Mouse (Mus musculus) intestine, postnatal 0 days (tissue): ENCODE measurements around the gene Map1lc3b. TPM values are rescaled to one million over a fixed set of nuclear protein-coding genes. Genes with fewer than 3 reads are reported as not detected.

Source experiments
- ATAC-seq: fragments of 200-750 bp; cut with Nextera tagmentation; 2 replicates; pipeline ENCODE4 v1.8.0; 2017; ENCODE audit warnings: mild to moderate bottlenecking, moderate TSS enrichment, moderate library complexity
- H3K27ac ChIP-seq: fragments of 300-500 bp; sonication (generic); 2 replicates; pipeline ENCODE4 v1.5.1; 2014; ENCODE audit warnings: mild to moderate bottlenecking, low read depth, low read length, moderate library complexity
- H3K27me3 ChIP-seq: fragments of 300-500 bp; sonication (generic); replicated peaks from 2 replicates; pipeline ENCODE4 v1.6.1; 2014; ENCODE audit warnings: low read length, mixed read lengths; ENCODE audit not compliant: control insufficient read depth, insufficient read depth
- H3K36me3 ChIP-seq: fragments of 300-500 bp; sonication (generic); 2 replicates; pipeline ENCODE4 v1.6.1; 2014; ENCODE audit warnings: mild to moderate bottlenecking, moderate library complexity; ENCODE audit not compliant: control insufficient read depth, insufficient read depth
- H3K4me1 ChIP-seq: fragments of 300-500 bp; sonication (generic); replicated peaks from 2 replicates; pipeline ENCODE4 v1.6.1; 2014; ENCODE audit warnings: antibody characterized with exemption, low read length, mixed read lengths; ENCODE audit not compliant: control insufficient read depth, insufficient read depth
- H3K4me2 ChIP-seq: fragments of 300-500 bp; sonication (generic); replicated peaks from 2 replicates; pipeline ENCODE4 v1.6.1; 2014; ENCODE audit warnings: low read depth, mild to moderate bottlenecking, moderate library complexity
- H3K4me3 ChIP-seq: fragments of 300-500 bp; sonication (generic); 2 replicates; pipeline ENCODE4 v1.5.1; 2014; ENCODE audit warnings: low read depth, low read length
- H3K9ac ChIP-seq: fragments of 300-500 bp; sonication (generic); 2 replicates; pipeline ENCODE4 v1.6.1; 2014; ENCODE audit warnings: mild to moderate bottlenecking, low read depth, low read length
- H3K9me3 ChIP-seq: fragments of 300-500 bp; sonication (generic); 2 replicates; pipeline ENCODE4 v1.6.1; 2016; ENCODE audit warnings: mixed run types; ENCODE audit not compliant: control insufficient read depth
- CTCF ChIP-seq: sonication (generic); IDR thresholded peaks from 2 replicates; pipeline ENCODE4 v1.5.1; 2016; ENCODE audit warnings: low read depth, mild to moderate bottlenecking, control low read depth, antibody characterized with exemption, moderate library complexity
- WGBS: fragments of 180-500 bp; shearing (Covaris S2); extraction: QIAGEN DNeasy Blood & Tissue Kit; methylation state at CpG from one replicate; pipeline ENCODE4 v1.1.7; 2014; 5-methylcytosine and 5-hydroxymethylcytosine counted together
- polyA plus RNA-seq: library from polyadenylated mRNA; unstranded; fragments of >200 nt; fragmentation: Nextera tagmentation; extraction: Ambion mirVana; gene quantifications from 2 replicates; pipeline ENCODE4 v1.2.1, GENCODE M21; 2015

Gene Map1lc3b
- polyA plus RNA-seq, 1 experiment from 2014 or later, result 264 TPM

DNA sequence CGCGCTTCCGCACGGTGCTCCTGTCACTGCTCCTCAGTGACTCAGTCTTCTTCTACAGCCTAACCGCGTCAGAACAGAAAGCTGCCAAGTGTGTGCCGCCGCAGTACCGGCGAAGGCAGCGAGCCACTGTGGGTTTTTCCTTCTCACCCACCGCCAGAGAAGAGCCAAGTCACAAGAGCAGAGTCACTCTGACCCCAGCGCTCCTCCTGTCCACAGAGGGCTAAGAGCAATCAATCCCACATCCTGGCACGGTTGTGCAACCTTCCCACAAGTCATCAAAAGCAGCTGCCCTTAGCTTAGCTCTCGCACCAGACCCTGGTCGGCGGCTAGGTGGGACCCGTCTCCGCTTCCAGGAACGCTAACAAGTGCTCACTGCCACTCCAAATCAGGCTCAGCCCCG, 19.8 kb upstream of the Map1lc3b start:
- H3K4me2 ChIP-seq, result no peak overlapping the region
- no peak for ATAC-seq

GRCm38 (mm10) chr8:121570801-121571200, 19.4 kb upstream of the Map1lc3b start:
- no peak for TF ChIP-seq CTCF
- 76% methylated on average over 17 of the region's 17 CpGs for WGBS

More for the DNA sequence above, 19.8 kb upstream of the Map1lc3b start:
- peaks cover 6% of the 10 kb centered on the region; the same call in 1 of the 2 replicates for H3K36me3 ChIP-seq
- no peaks in the 10 kb centered on the region for H3K9me3 ChIP-seq
- no peak for TF ChIP-seq CTCF
- no peak overlapping the region for H3K27ac ChIP-seq
- 75% methylated on average over 21 of the region's 21 CpGs for WGBS
- H3K9ac ChIP-seq, result no peak overlapping the region
- H3K4me1 ChIP-seq, result no peaks in the 10 kb centered on the region
- no peak overlapping the region for H3K4me3 ChIP-seq
- no peaks in the 10 kb centered on the region for H3K27me3 ChIP-seq

DNA sequence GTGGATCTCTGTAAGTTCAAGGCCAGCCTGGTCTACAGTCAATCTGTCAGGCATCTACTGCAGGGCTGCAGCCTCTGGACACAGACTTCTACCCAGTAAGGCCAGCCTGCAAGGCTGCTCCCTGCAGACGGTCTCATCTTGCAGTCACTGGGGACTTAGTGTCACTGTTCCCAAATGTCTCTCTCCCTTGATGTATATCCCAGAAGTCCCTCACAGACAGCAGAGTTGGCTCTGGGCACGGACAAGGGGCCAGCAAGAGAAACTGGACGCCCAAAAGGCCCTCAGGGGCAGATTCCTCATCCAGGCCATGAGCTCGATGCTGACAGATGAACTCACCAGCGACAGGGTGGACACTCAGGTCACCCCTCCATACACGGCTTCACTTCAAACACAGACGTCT, 18.0 kb upstream of the Map1lc3b start:
- Histone ChIP-seq H3K27me3 (no peaks in the 10 kb centered on the region), H3K27ac (no peak overlapping the region), H3K9me3 (no peaks in the 10 kb centered on the region), H3K4me1 (no peaks in the 10 kb centered on the region), H3K4me2 (no peak overlapping the region), H3K9ac (no peak overlapping the region), H3K4me3 (no peak overlapping the region), H3K36me3 (no peaks in the 10 kb centered on the region)
- TF ChIP-seq CTCF, result no peak
- WGBS, result 78% methylated on average over 7 of the region's 7 CpGs
- no peak for ATAC-seq

More at GRCm38 (mm10) chr8:121570801-121571200, 19.4 kb upstream of the Map1lc3b start:
- H3K36me3 ChIP-seq, result 0 out of 2 replicates have a peak, but pooled peaks cover 6% of the 10 kb centered on the region
- H3K9me3 ChIP-seq, result no peaks in the 10 kb centered on the region
- no peak overlapping the region for H3K4me2 ChIP-seq
- H3K4me3 ChIP-seq, result no peak overlapping the region
- H3K9ac ChIP-seq, result no peak overlapping the region
- no peaks in the 10 kb centered on the region for H3K4me1 ChIP-seq
- no peak for ATAC-seq
- H3K27me3 ChIP-seq, result no peaks in the 10 kb centered on the region
- H3K27ac ChIP-seq, result no peak overlapping the region

- Histone ChIP-seq H3K27me3 (no peaks in the 10 kb centered on the region), H3K9ac (no peak overlapping the region), H3K4me2 (no peak overlapping the region), H3K36me3 (no peaks in the 10 kb centered on the region), H3K4me1 (no peaks in the 10 kb centered on the region; the same call in 1 of the 2 replicates), H3K9me3 (no peaks in the 10 kb centered on the region), H3K27ac (no peak overlapping the region), H3K4me3 (no peak overlapping the region)
- ATAC-seq, result peak; percentile 74
- no peak for TF ChIP-seq CTCF
- WGBS, result 31% methylated on average over 3 of the region's 3 CpGs
These were observed 16.9 kb upstream of the Map1lc3b start for GRCm38 (mm10) chr8:121573275-121573674.

DNA sequence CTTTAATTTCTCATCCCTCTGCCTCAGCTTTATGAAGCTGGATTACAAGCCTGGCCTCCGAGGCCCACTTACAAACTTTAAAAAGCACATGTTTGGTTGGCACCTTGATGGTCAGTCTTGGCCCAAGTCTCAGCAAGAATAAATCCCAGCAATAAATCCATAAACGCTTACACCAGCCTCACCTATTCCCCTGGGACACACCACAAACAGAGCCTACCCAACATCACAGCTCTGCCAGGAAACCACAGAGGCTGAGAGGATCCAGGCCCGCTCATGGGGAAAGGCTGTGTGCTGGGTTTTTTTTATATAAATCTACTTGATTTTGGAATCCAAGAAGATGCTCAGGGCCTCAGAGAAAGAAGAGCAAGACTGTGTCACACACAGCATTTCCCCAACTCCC, 14.5 kb upstream of the Map1lc3b start:
- no peak for TF ChIP-seq CTCF
- ATAC-seq, result no peak
- WGBS, result 66% methylated on average over 3 of the region's 3 CpGs

DNA sequence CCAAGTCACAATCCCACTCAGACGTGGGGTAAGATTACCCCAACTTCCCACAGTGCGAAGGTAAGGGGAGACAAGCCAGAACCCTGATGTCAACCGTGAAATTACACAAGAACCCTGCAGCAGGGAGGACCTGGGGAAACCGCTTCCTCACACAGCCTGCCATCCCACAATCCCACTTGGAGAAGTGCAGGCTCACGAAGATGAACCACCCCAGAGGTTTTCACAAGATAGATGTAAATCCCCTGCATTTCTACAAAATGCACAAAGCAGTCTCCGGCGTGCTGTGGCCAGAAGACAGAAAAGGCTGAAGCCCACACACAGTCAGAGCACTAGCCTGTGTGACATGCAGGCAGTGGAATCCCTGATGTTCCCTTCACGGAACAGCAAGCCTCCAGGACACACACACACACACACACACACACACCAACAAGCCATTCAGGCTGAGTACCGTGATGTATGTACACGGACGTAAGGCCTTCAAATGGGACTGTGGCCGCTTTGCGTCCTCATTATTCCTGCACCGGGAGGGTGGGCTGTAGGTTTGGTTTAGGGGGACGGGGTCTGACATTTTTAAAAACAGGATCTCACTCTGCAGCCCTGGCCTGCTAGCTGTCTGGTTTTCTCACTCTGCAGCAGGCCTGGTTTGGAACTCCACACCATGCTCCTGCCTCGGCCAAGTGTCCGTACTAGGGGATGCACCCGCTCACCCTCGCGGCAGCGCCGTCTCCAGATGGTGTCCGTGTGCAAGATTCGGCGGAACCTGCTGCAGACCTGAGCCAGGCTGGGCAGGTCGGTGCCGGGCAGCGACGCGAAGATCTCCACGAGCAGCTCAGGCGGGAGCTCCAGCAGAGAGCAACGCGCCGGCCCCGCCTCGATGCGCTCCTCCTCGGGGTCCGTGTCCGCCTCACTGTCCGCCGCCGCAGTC, 12.1 kb upstream of the Map1lc3b start:
- 1% methylated on average over 42 of the region's 44 CpGs for WGBS
- Histone ChIP-seq H3K27ac (peak overlapping the region; percentile 74), H3K4me2 (peak overlapping the region; percentile 87), H3K4me1 (peaks cover 4% of the 10 kb centered on the region), H3K9me3 (no peaks in the 10 kb centered on the region), H3K4me3 (peak overlapping the region; percentile 78), H3K27me3 (no peaks in the 10 kb centered on the region), H3K36me3 (no peaks in the 10 kb centered on the region), H3K9ac (peak overlapping the region; percentile 43)
- TF ChIP-seq CTCF, result no peak
- ATAC-seq, result no peak; the same call in 1 of the 2 replicates

More for the DNA sequence above, 14.5 kb upstream of the Map1lc3b start:
- Histone ChIP-seq H3K4me3 (no peak overlapping the region), H3K27ac (no peak overlapping the region), H3K4me2 (no peak overlapping the region), H3K9me3 (no peaks in the 10 kb centered on the region), H3K9ac (no peak overlapping the region), H3K36me3 (no peaks in the 10 kb centered on the region), H3K27me3 (no peaks in the 10 kb centered on the region), H3K4me1 (peaks cover 2% of the 10 kb centered on the region)
